Mouse (Mus musculus) testis, adult 2 months (tissue): ENCODE data around the gene Rhpn2. TPM values are rescaled to one million over a fixed set of nuclear protein-coding genes. Genes with fewer than 3 reads are reported as not detected.

ENCODE experiments used
- H3K27ac ChIP-seq: fragments of 200-500 bp; 2 replicates; pipeline ENCODE4 v1.5.1; 2012; ENCODE audit warnings: low read depth, low read length; ENCODE audit not compliant: control insufficient read depth, insufficient read depth
- H3K27me3 ChIP-seq: fragments of 200-500 bp; 2 replicates; pipeline ENCODE4 v1.6.1; 2012; ENCODE audit warnings: mild to moderate bottlenecking, low read length, moderate library complexity; ENCODE audit not compliant: control insufficient read depth, insufficient read depth
- H3K36me3 ChIP-seq: fragments of 200-500 bp; 2 replicates; pipeline ENCODE4 v1.6.1; 2012; ENCODE audit warnings: mild to moderate bottlenecking, low read length; ENCODE audit not compliant: control insufficient read depth, insufficient read depth
- H3K4me1 ChIP-seq: fragments of 200-500 bp; 2 replicates; pipeline ENCODE4 v1.6.1; 2012; ENCODE audit warnings: low read length; ENCODE audit not compliant: control insufficient read depth, insufficient read depth
- H3K4me3 ChIP-seq: fragments of 200-500 bp; 2 replicates; pipeline ENCODE4 v1.5.1; 2012; ENCODE audit warnings: low read depth, mild to moderate bottlenecking, low read length, moderate library complexity, mixed read lengths; ENCODE audit not compliant: control insufficient read depth
- CTCF ChIP-seq: fragments of 200-500 bp; IDR thresholded peaks from 2 replicates; pipeline ENCODE4 v1.5.1; 2012; ENCODE audit warnings: low read depth, mild to moderate bottlenecking, inconsistent platforms, low read length, moderate library complexity; ENCODE audit not compliant: control insufficient read depth, insufficient read depth, insufficient replicate concordance
- POLR2A ChIP-seq: fragments of 200-500 bp; IDR thresholded peaks from 2 replicates; pipeline ENCODE4 v1.6.1; 2012; ENCODE audit warnings: low read depth, mild to moderate bottlenecking, inconsistent platforms, low read length, moderate library complexity; ENCODE audit not compliant: control insufficient read depth
- polyA plus RNA-seq: library from polyadenylated mRNA; depleted of rRNA; stranded (reverse); fragments of >200 nt; gene quantifications from 2 replicates; pipeline ENCODE4 v1.2.3, GENCODE M21; 2012; rRNA removed

Gene Rhpn2
- polyA plus RNA-seq, 1 experiment, result 5.2 TPM

GRCm38 (mm10) chr7:35435266-35435665, 101.3 kb downstream of the Rhpn2 start:
- TF ChIP-seq CTCF (no peak), POLR2A (no peak)
- Histone ChIP-seq H3K27me3 (no peaks in the 10 kb centered on the region), H3K27ac (no peak overlapping the region), H3K36me3 (peaks cover 2% of the 10 kb centered on the region), H3K4me1 (no peaks in the 10 kb centered on the region), H3K4me3 (no peak overlapping the region)

Other genes starting within 250 kb of the Rhpn2 start
- gene Cebpa, start 214.9 kb upstream of the Rhpn2 start, polyA plus RNA-seq, result 1.7 and 2.6 TPM in 2 replicates
- gene Slc7a10, start 147.8 kb upstream of the Rhpn2 start, polyA plus RNA-seq, result 0.61 and 0.64 TPM in 2 replicates
- 0.67 and 0.70 TPM in 2 replicates for gene Lrp3, start 118.7 kb upstream of the Rhpn2 start, polyA plus RNA-seq
- gene Gpatch1, start 15.7 kb upstream of the Rhpn2 start, polyA plus RNA-seq, result 2.3 and 3.0 TPM in 2 replicates
- 3.1 and 4.0 TPM in 2 replicates for gene Faap24, start 62.7 kb downstream of the Rhpn2 start, polyA plus RNA-seq
- gene Cep89, start 62.9 kb downstream of the Rhpn2 start, polyA plus RNA-seq, result 95.0 and 104 TPM in 2 replicates
- 0.37 and 0.47 TPM in 2 replicates for gene Slc7a9, start 114.6 kb downstream of the Rhpn2 start, polyA plus RNA-seq
- gene Tdrd12, start 203.6 kb downstream of the Rhpn2 start, polyA plus RNA-seq, result 19.0 and 24.1 TPM in 2 replicates
- gene Nudt19, start 222.1 kb downstream of the Rhpn2 start, polyA plus RNA-seq, result 4.9 and 5.7 TPM in 2 replicates